Mouse (Mus musculus) lung, postnatal 36 days (tissue): Measurements from ENCODE around the gene Msi2.

ENCODE experiments used
- DNase-seq: peaks from one replicate; pipeline ENCODE4 v3.0.0; 2022; ENCODE audit warnings: mixed read lengths

Msi2 gene

GRCm38 (mm10) chr11:88509464-88509863 is 208.8 kb downstream of the Msi2 start:
- DNase-seq: no peak

- DNase-seq: no peak
Measured at GRCm38 (mm10) chr11:88508133-88508532, 210.2 kb downstream of the Msi2 start.

- DNase-seq: no peak
Measured at GRCm38 (mm10) chr11:88506544-88507419, 211.5 kb downstream of the Msi2 start.

- DNase-seq: no peak
Measured at GRCm38 (mm10) chr11:88506109-88506508, 212.2 kb downstream of the Msi2 start.

- DNase-seq: no peak
Measured at GRCm38 (mm10) chr11:88502566-88502965, 215.7 kb downstream of the Msi2 start.

- no peak for DNase-seq
Measured at GRCm38 (mm10) chr11:88498491-88498890, 219.8 kb downstream of the Msi2 start.

GRCm38 (mm10) chr11:88496460-88496859 is 221.9 kb downstream of the Msi2 start:
- DNase-seq: no peak

- DNase-seq: no peak
Measured at GRCm38 (mm10) chr11:88495759-88496158, 222.6 kb downstream of the Msi2 start.

GRCm38 (mm10) chr11:88495018-88495417 is 223.3 kb downstream of the Msi2 start:
- DNase-seq: no peak

- DNase-seq: no peak
Measured at GRCm38 (mm10) chr11:88493795-88494559, 224.3 kb downstream of the Msi2 start.

GRCm38 (mm10) chr11:88492585-88492984 is 225.7 kb downstream of the Msi2 start:
- DNase-seq: no peak

- DNase-seq: no peak
Measured at GRCm38 (mm10) chr11:88489985-88490384, 228.3 kb downstream of the Msi2 start.

GRCm38 (mm10) chr11:88488941-88489724 is 229.2 kb downstream of the Msi2 start:
- DNase-seq: no peak

GRCm38 (mm10) chr11:88488175-88488940 is 230.0 kb downstream of the Msi2 start:
- DNase-seq: no peak

- peak; percentile 64 for DNase-seq
Measured at GRCm38 (mm10) chr11:88485987-88486386, 232.3 kb downstream of the Msi2 start.

- no peak for DNase-seq
Measured at GRCm38 (mm10) chr11:88485088-88485487, 233.2 kb downstream of the Msi2 start.

- no peak for DNase-seq
Measured at GRCm38 (mm10) chr11:88484047-88484446, 234.3 kb downstream of the Msi2 start.

GRCm38 (mm10) chr11:88482636-88483035 is 235.7 kb downstream of the Msi2 start:
- DNase-seq: no peak

GRCm38 (mm10) chr11:88482236-88482635 is 236.1 kb downstream of the Msi2 start:
- DNase-seq: no peak

- DNase-seq: peak; percentile 31
Measured at GRCm38 (mm10) chr11:88481602-88482161, 236.6 kb downstream of the Msi2 start.

- no peak for DNase-seq
Measured at GRCm38 (mm10) chr11:88481092-88481601, 237.2 kb downstream of the Msi2 start.

- peak; percentile 71 for DNase-seq
Measured at GRCm38 (mm10) chr11:88479498-88479897, 238.8 kb downstream of the Msi2 start.
